Mouse (Mus musculus): ENCODE results near the gene D11Wsu47e. TPM values are rescaled to one million over a fixed set of nuclear protein-coding genes. Genes with fewer than 3 reads are reported as not detected.

The D11Wsu47e gene
- polyA plus RNA-seq, 1 experiment: 3.1 TPM

GRCm38 (mm10) chr11:113697571-113697970 lies 13.4 kb downstream of the D11Wsu47e start:
- Histone ChIP-seq H3K27ac (ENCODE audit: insufficient read depth, low read depth, low read length) (0 out of 2 replicates have a peak overlapping the region, but pooled peaks have one; percentile 18), H3K4me1 (ENCODE audit: control insufficient read depth, insufficient read depth, insufficient read length, low read length) (no peaks in the 10 kb centered on the region), H3K4me3 (ENCODE audit: low read depth, low read length) (no peak overlapping the region), H3K36me3 (ENCODE audit: control insufficient read depth, insufficient read depth, low read length) (peaks cover 4% of the 10 kb centered on the region; the same call in 1 of the 2 replicates), H3K27me3 (ENCODE audit: control insufficient read depth, insufficient read depth, low read length) (no peaks in the 10 kb centered on the region)
- WGBS: 67% methylated on average over 5 of the region's 5 CpGs
- TF ChIP-seq POLR2A (IDR thresholded peaks at IDR 0.05; ENCODE audit: low read depth, low read length) (no peak), CTCF (IDR thresholded peaks at IDR 0.05; ENCODE audit: extremely low read depth, insufficient read length, insufficient replicate concordance, low read depth, low read length) (no peak)

DNA sequence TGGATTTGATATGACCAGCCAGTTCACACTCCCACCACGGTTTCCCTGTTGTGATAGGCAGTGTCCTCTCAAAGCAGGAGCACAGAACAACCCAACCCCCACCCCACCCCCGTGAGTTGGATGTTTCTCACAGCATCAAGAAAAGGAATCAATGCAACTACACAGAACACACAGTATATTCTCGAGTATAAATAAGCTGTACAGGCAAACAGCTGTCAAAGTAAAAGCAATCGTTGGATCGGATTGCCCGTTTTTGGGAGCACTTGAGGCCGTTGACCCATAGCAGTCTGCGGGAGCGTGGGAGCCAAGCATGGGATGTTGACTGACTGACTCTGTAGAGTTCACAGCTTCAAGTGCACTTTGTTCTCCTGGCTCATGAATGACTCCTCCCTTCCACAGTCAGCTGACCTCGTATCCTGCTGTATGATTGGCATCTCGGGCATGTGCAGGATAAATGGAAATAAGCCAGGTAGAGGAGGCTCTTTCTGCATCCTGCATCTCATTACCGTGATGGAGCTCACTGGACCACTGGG lies 13.9 kb downstream of the D11Wsu47e start:
- TF ChIP-seq POLR2A (IDR thresholded peaks at IDR 0.05; ENCODE audit: low read depth, low read length): no peak
- TF ChIP-seq CTCF (IDR thresholded peaks at IDR 0.05; ENCODE audit: extremely low read depth, insufficient read length, insufficient replicate concordance, low read depth, low read length): no peak
- WGBS: 21% methylated on average over 12 of the region's 12 CpGs
- Histone ChIP-seq H3K4me1 (ENCODE audit: control insufficient read depth, insufficient read depth, insufficient read length, low read length) (no peaks in the 10 kb centered on the region), H3K27me3 (ENCODE audit: control insufficient read depth, insufficient read depth, low read length) (no peaks in the 10 kb centered on the region), H3K36me3 (ENCODE audit: control insufficient read depth, insufficient read depth, low read length) (0 out of 2 replicates have a peak, but pooled peaks cover 2% of the 10 kb centered on the region), H3K27ac (ENCODE audit: insufficient read depth, low read depth, low read length) (no peak overlapping the region), H3K4me3 (ENCODE audit: low read depth, low read length) (no peak overlapping the region)

DNA sequence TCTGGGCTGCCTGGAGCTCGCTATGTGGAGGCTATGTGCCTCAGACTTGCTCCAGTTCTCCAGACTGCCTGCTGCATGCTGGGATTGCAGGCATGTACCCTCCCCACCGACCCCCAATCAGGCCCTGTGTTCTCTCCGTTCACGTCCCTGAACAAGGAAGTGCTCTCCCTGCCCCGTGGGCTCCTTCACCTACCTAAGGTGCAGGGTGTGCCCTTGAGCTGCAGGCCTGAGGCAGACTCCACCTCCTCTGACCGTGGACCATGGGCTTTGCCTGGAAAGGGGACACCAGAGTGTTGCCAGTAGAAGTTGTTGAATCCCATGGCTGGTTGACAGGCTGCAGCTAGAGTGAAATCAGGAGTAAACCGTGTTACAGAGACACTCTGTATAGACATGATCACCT lies 15.4 kb downstream of the D11Wsu47e start:
- Histone ChIP-seq H3K4me1 (ENCODE audit: control insufficient read depth, insufficient read depth, insufficient read length, low read length) (no peaks in the 10 kb centered on the region), H3K36me3 (ENCODE audit: control insufficient read depth, insufficient read depth, low read length) (no peaks in the 10 kb centered on the region), H3K27ac (ENCODE audit: insufficient read depth, low read depth, low read length) (no peak overlapping the region), H3K27me3 (ENCODE audit: control insufficient read depth, insufficient read depth, low read length) (no peaks in the 10 kb centered on the region), H3K4me3 (ENCODE audit: low read depth, low read length) (no peak overlapping the region)
- 72% methylated on average over 7 of the region's 7 CpGs for WGBS
- TF ChIP-seq CTCF (IDR thresholded peaks at IDR 0.05; ENCODE audit: extremely low read depth, insufficient read length, insufficient replicate concordance, low read depth, low read length) (no peak), POLR2A (IDR thresholded peaks at IDR 0.05; ENCODE audit: low read depth, low read length) (no peak)

DNA sequence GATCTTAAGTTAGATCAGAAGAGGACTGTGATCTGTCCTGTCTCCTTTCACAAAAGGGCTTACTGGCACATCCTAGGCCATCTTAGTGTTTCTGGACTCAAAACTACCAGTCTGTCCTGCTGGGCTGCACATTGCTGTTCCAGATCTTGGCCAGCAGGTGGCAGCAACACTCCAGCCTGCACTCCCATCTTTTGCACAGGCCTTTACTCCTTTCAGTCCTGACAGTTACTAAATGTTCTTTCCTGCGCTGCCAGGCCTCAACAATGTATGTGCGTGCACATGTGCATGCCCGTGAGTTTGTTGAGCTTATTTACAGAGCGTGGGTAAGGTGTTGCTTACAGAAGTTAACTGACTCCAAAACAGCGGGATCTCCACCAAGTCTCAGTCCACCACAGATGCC lies 19.5 kb downstream of the D11Wsu47e start:
- Histone ChIP-seq H3K4me1 (ENCODE audit: control insufficient read depth, insufficient read depth, insufficient read length, low read length) (no peaks in the 10 kb centered on the region), H3K27ac (ENCODE audit: insufficient read depth, low read depth, low read length) (no peak overlapping the region), H3K4me3 (ENCODE audit: low read depth, low read length) (no peak overlapping the region), H3K27me3 (ENCODE audit: control insufficient read depth, insufficient read depth, low read length) (no peaks in the 10 kb centered on the region), H3K36me3 (ENCODE audit: control insufficient read depth, insufficient read depth, low read length) (no peaks in the 10 kb centered on the region)
- TF ChIP-seq CTCF (IDR thresholded peaks at IDR 0.05; ENCODE audit: extremely low read depth, insufficient read length, insufficient replicate concordance, low read depth, low read length): peak; percentile 95
- no peak for TF ChIP-seq POLR2A (IDR thresholded peaks at IDR 0.05; ENCODE audit: low read depth, low read length)
- WGBS: 31% methylated on average over 5 of the region's 5 CpGs

DNA sequence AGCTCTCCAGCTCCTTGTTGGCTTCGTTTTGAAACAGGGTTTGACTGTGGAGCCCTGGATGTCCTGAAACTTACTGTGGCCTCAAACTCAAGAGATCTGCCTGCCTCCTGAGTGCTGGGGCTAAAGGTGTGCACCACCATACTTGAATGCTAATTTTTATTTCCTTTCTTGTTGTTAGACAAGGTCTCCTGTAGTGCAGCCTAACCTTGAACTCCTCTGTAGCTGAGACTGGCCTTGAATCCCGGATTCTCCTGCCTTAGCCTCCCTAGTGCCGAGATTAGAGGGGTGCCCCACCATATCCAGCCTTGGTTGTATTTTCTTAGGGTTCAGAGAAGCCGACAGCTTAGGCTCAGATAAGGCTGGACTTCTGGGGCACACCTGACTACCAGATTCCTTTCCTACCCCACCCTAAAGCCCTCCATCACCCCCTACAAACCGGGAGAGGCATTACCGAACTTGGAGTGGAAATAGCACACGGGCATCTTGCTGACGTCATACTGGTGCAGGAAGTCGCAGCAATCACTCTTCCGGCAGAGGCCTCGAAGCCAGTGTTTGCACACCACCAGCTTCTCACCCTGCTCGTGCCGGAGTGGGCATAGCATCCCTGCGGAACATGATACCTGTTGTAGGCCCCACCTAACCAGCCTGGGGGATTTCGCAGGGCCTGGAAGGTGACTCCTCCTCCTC lies 21.9 kb downstream of the D11Wsu47e start:
- Histone ChIP-seq H3K36me3 (ENCODE audit: control insufficient read depth, insufficient read depth, low read length) (no peaks in the 10 kb centered on the region), H3K27me3 (ENCODE audit: control insufficient read depth, insufficient read depth, low read length) (no peaks in the 10 kb centered on the region), H3K4me3 (ENCODE audit: low read depth, low read length) (no peak overlapping the region), H3K4me1 (ENCODE audit: control insufficient read depth, insufficient read depth, insufficient read length, low read length) (peaks cover 7% of the 10 kb centered on the region), H3K27ac (ENCODE audit: insufficient read depth, low read depth, low read length) (no peak overlapping the region)
- WGBS: 81% methylated on average over 15 of the region's 15 CpGs
- no peak for TF ChIP-seq POLR2A (IDR thresholded peaks at IDR 0.05; ENCODE audit: low read depth, low read length)
- no peak for TF ChIP-seq CTCF (IDR thresholded peaks at IDR 0.05; ENCODE audit: extremely low read depth, insufficient read length, insufficient replicate concordance, low read depth, low read length)

GRCm38 (mm10) chr11:113708629-113709213 lies 24.5 kb downstream of the D11Wsu47e start:
- no peaks in the 10 kb centered on the region for H3K36me3 ChIP-seq (ENCODE audit: control insufficient read depth, insufficient read depth, low read length)
- TF ChIP-seq CTCF (IDR thresholded peaks at IDR 0.05; ENCODE audit: extremely low read depth, insufficient read length, insufficient replicate concordance, low read depth, low read length) (no peak), POLR2A (IDR thresholded peaks at IDR 0.05; ENCODE audit: low read depth, low read length) (no peak)
- peaks cover 7% of the 10 kb centered on the region for H3K4me1 ChIP-seq (ENCODE audit: control insufficient read depth, insufficient read depth, insufficient read length, low read length)
- H3K4me3 ChIP-seq (ENCODE audit: low read depth, low read length): no peak overlapping the region
- no peaks in the 10 kb centered on the region for H3K27me3 ChIP-seq (ENCODE audit: control insufficient read depth, insufficient read depth, low read length)
- 89% methylated on average over 19 of the region's 19 CpGs for WGBS
- no peak overlapping the region for H3K27ac ChIP-seq (ENCODE audit: insufficient read depth, low read depth, low read length)

DNA sequence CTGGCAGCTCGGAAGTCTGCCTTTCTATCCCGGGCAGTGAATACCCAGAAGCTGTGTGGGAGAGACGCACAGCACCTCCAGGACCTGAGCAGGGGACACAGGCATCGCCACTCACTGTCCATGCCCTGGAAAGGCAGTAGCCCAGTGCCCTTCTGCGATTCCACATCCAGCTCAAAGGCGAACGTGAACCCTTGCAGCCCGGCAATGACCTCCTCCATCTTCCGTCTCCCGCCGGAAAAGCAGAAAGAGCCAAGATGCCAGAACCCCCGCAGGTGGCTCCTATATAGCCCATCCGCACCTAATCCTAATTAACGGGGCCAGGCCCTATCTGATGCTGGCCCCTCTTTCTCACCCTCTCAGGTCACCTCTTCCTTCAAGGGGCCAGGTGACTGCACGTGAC lies 25.1 kb downstream of the D11Wsu47e start:
- WGBS: 81% methylated on average over 15 of the region's 15 CpGs
- no peak overlapping the region for H3K4me3 ChIP-seq (ENCODE audit: low read depth, low read length)
- no peak for TF ChIP-seq POLR2A (IDR thresholded peaks at IDR 0.05; ENCODE audit: low read depth, low read length)
- TF ChIP-seq CTCF (IDR thresholded peaks at IDR 0.05; ENCODE audit: extremely low read depth, insufficient read length, insufficient replicate concordance, low read depth, low read length): no peak
- H3K4me1 ChIP-seq (ENCODE audit: control insufficient read depth, insufficient read depth, insufficient read length, low read length): peaks cover 7% of the 10 kb centered on the region
- H3K27me3 ChIP-seq (ENCODE audit: control insufficient read depth, insufficient read depth, low read length): no peaks in the 10 kb centered on the region
- H3K36me3 ChIP-seq (ENCODE audit: control insufficient read depth, insufficient read depth, low read length): no peaks in the 10 kb centered on the region
- no peak overlapping the region for H3K27ac ChIP-seq (ENCODE audit: insufficient read depth, low read depth, low read length)

Measured in small intestine, adult 2 months (tissue).